In the genomic region with DNA sequence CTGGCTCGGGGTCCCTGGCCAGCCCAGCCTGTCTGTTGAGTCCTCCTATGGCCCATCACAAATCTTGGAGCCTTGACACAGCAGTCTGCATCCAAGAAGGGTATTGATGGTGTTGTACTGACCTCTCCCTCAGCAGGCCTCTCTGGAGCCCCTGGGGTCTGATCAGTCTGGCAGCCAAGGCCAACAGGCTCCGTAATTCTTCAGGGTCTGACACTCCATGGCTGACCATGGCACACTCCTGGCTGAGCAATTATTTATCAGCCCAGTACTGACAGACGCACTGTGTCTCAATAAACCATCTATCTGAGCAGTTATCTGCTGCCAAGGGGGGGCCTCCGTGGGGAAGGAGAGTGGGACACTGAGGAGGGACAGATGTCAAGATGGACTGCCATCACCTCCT, we compare ENCODE assay signal across 21 mouse cellular contexts. TPM values are rescaled to one million over a fixed set of nuclear protein-coding genes. Genes with fewer than 3 reads are reported as not detected.
"Had no signal": no experiment of that assay in that cellular context is flagged by ENCODE, and none has a peak within 500 bp of the region (broad histone marks: within the 10 kb centered on the region; RNA-seq: fewer than 3 reads in every experiment).

No protein-coding gene starts in this region.

- H3K27ac ChIP-seq: lung, embryonic 15.5 days; macrophage; midbrain, embryonic 13.5 days; midbrain, embryonic 15.5 days; neural tube, embryonic 12.5 days; stomach, embryonic 15.5 days; stomach, postnatal 0 days had no signal

- ATAC-seq: lung, postnatal 0 days; midbrain, embryonic 13.5 days; midbrain, embryonic 15.5 days had no signal

- H3K4me3 ChIP-seq: lung, embryonic 15.5 days; megakaryocyte, embryonic 14.5 days; midbrain, embryonic 13.5 days; midbrain, embryonic 15.5 days; neural tube, embryonic 12.5 days; stomach, embryonic 15.5 days had no signal

- H3K9ac ChIP-seq: lung, embryonic 15.5 days; midbrain, embryonic 13.5 days; midbrain, embryonic 15.5 days; neural tube, embryonic 12.5 days; stomach, embryonic 15.5 days had no signal

- H3K9me3 ChIP-seq: lung, embryonic 15.5 days; megakaryocyte, embryonic 14.5 days; midbrain, embryonic 13.5 days; midbrain, embryonic 15.5 days; neural tube, embryonic 12.5 days; stomach, embryonic 15.5 days had no signal

- DNase-seq: lung, adult 2 months; lung, postnatal 14 days; lung, postnatal 36 days; right cerebral cortex, postnatal 14 days; thymus, adult 2 months; thymus, postnatal 14 days; thymus, postnatal 36 days had no signal

- H3K4me2 ChIP-seq: lung, embryonic 15.5 days; midbrain, embryonic 11.5 days; midbrain, embryonic 13.5 days; midbrain, embryonic 15.5 days; neural tube, embryonic 12.5 days; stomach, embryonic 15.5 days had no signal

- H3K36me3 ChIP-seq: lung, embryonic 15.5 days; midbrain, embryonic 13.5 days; midbrain, embryonic 15.5 days; neural tube, embryonic 12.5 days; stomach, embryonic 15.5 days had no signal

- H3K4me1 ChIP-seq: lung, embryonic 15.5 days; megakaryocyte, embryonic 14.5 days had no signal

RNA-seq across cellular contexts. Expression of a gene that starts 9.3 kb away (rescaled TPM):
- total RNA-seq: megakaryocyte progenitor cell, adult 5-6 weeks; monocyte, adult 5-6 weeks; neutrophil, adult 5-6 weeks had no signal
- polyA plus RNA-seq: macrophage; neural tube, embryonic 14.5 days had no signal
